Mouse (Mus musculus) lung, adult 2 months (tissue): ENCODE measurements around the gene Wasf1.

Experiments
- CTCF ChIP-seq: fragments of 200-500 bp; IDR thresholded peaks from 2 replicates; pipeline ENCODE4 v1.5.1; 2011; ENCODE audit warnings: mild to moderate bottlenecking, low read length, control low read depth; ENCODE audit not compliant: insufficient read depth
- POLR2A ChIP-seq: fragments of 200-500 bp; IDR thresholded peaks from 2 replicates; pipeline ENCODE4 v1.6.1; 2011; ENCODE audit warnings: low read depth, mild to moderate bottlenecking, control low read depth, low read length, borderline replicate concordance; ENCODE audit errors: extremely low read depth

- TF ChIP-seq POLR2A, result no peak
- no peak for TF ChIP-seq CTCF
Observed at GRCm38 (mm10) chr10:40851138-40851537, 32.1 kb upstream of the Wasf1 start.
